Mouse (Mus musculus): Measurements from ENCODE around the gene Calhm4. TPM values are rescaled to one million over a fixed set of nuclear protein-coding genes. Genes with fewer than 3 reads are reported as not detected.
"Not testable (repeated sequence)": the region's sequence is repeated elsewhere in the genome, so short reads cannot be mapped to it uniquely, and the experiment has no call there.

The Calhm4 gene
- 0.03 TPM in 1 of 2 replicates, not detected in the other for polyA plus RNA-seq (2012; rRNA removed)

GRCm38 (mm10) chr10:34044210-34044609 is at the start of gene Calhm4:
Gene Calhm4, minus strand, starts transcription at chr10:34044310.
- no peak for DNase-seq (ENCODE audit: low spot score)

GRCm38 (mm10) chr10:34091888-34092287 is 47.8 kb upstream of the Calhm4 start:
- no peak for DNase-seq (ENCODE audit: low spot score)

- DNase-seq (ENCODE audit: low spot score) = no peak
These were observed 46.4 kb upstream of the Calhm4 start for GRCm38 (mm10) chr10:34090481-34090880.

GRCm38 (mm10) chr10:34089517-34089916 is 45.4 kb upstream of the Calhm4 start:
- DNase-seq (ENCODE audit: low spot score) = no peak

- DNase-seq (ENCODE audit: low spot score) = no peak
These were observed 44.4 kb upstream of the Calhm4 start for GRCm38 (mm10) chr10:34088515-34088914.

GRCm38 (mm10) chr10:34086514-34086913 is 42.4 kb upstream of the Calhm4 start:
- no peak for DNase-seq (ENCODE audit: low spot score)

- DNase-seq (ENCODE audit: low spot score) = no peak
These were observed 30.6 kb upstream of the Calhm4 start for GRCm38 (mm10) chr10:34074522-34075200.

GRCm38 (mm10) chr10:34071650-34072049 is 27.5 kb upstream of the Calhm4 start:
- DNase-seq (ENCODE audit: low spot score) = no peak

GRCm38 (mm10) chr10:34070999-34071492 is 26.9 kb upstream of the Calhm4 start:
- no peak for DNase-seq (ENCODE audit: low spot score)

- DNase-seq (ENCODE audit: low spot score) = no peak
These were observed 25.5 kb upstream of the Calhm4 start for GRCm38 (mm10) chr10:34069606-34070005.

GRCm38 (mm10) chr10:34066591-34066990 is 22.5 kb upstream of the Calhm4 start:
- no peak for DNase-seq (ENCODE audit: low spot score)

- DNase-seq (ENCODE audit: low spot score) = no peak
These were observed 9.9 kb upstream of the Calhm4 start for GRCm38 (mm10) chr10:34053987-34054386.

- no peak for DNase-seq (ENCODE audit: low spot score)
These were observed 6.7 kb downstream of the Calhm4 start, which contains the start of gene Trappc3l for GRCm38 (mm10) chr10:34037401-34037800. Gene Trappc3l, plus strand, starts transcription at chr10:34037597.

- no peak for DNase-seq (ENCODE audit: low spot score)
These were observed 7.5 kb downstream of the Calhm4 start for GRCm38 (mm10) chr10:34036587-34036986.

- peak; percentile 44 for DNase-seq (ENCODE audit: low spot score)
These were observed 10.3 kb downstream of the Calhm4 start for GRCm38 (mm10) chr10:34033630-34034305.

- no peak for DNase-seq (ENCODE audit: low spot score)
These were observed 13.8 kb downstream of the Calhm4 start for GRCm38 (mm10) chr10:34030322-34030721.

GRCm38 (mm10) chr10:34019302-34020075 is 24.6 kb downstream of the Calhm4 start, which contains the start of gene Rwdd1:
Gene Rwdd1, minus strand, starts transcription at chr10:34019624.
- DNase-seq (ENCODE audit: low spot score) = peak; percentile 94

GRCm38 (mm10) chr10:34018746-34019301 is 25.3 kb downstream of the Calhm4 start:
- no peak for DNase-seq (ENCODE audit: low spot score)

GRCm38 (mm10) chr10:34013241-34013640 is 30.9 kb downstream of the Calhm4 start:
- DNase-seq (ENCODE audit: low spot score) = no peak

GRCm38 (mm10) chr10:34012581-34012980 is 31.5 kb downstream of the Calhm4 start:
- no peak for DNase-seq (ENCODE audit: low spot score)

- no peak for DNase-seq (ENCODE audit: low spot score)
These were observed 45.7 kb downstream of the Calhm4 start for GRCm38 (mm10) chr10:33998397-33998796.

GRCm38 (mm10) chr10:33996686-33997085 is 47.4 kb downstream of the Calhm4 start:
- not testable (repeated sequence) for DNase-seq (ENCODE audit: low spot score)
